Mouse (Mus musculus) forebrain, embryonic 13.5 days (tissue): ENCODE data around the gene Gm38655. TPM values are rescaled to one million over a fixed set of nuclear protein-coding genes. Genes with fewer than 3 reads are reported as not detected.

Experiments used
- ATAC-seq: fragments of 200-750 bp; cut with Nextera tagmentation; 2 replicates; pipeline ENCODE4 v1.8.0; 2017
- H3K27ac ChIP-seq: fragments of 300-500 bp; sonication (generic); 2 replicates; pipeline ENCODE4 v1.5.1; 2015; ENCODE audit warnings: inconsistent platforms, mild to moderate bottlenecking, moderate library complexity
- H3K27me3 ChIP-seq: fragments of 300-500 bp; sonication (generic); 2 replicates; pipeline ENCODE4 v1.6.1; 2015; ENCODE audit warnings: mild to moderate bottlenecking, inconsistent platforms
- H3K36me3 ChIP-seq: fragments of 300-500 bp; sonication (generic); 2 replicates; pipeline ENCODE4 v1.6.1; 2015; ENCODE audit warnings: mild to moderate bottlenecking, inconsistent platforms; ENCODE audit not compliant: poor library complexity, severe bottlenecking
- H3K4me1 ChIP-seq: fragments of 300-500 bp; sonication (generic); 2 replicates; pipeline ENCODE4 v1.6.1; 2015; ENCODE audit warnings: inconsistent platforms
- H3K4me2 ChIP-seq: fragments of 300-500 bp; sonication (generic); 2 replicates; pipeline ENCODE4 v1.6.1; 2015; ENCODE audit warnings: inconsistent platforms, mild to moderate bottlenecking, moderate library complexity
- H3K4me3 ChIP-seq: fragments of 300-500 bp; sonication (generic); 2 replicates; pipeline ENCODE4 v1.5.1; 2015; ENCODE audit warnings: mild to moderate bottlenecking, inconsistent platforms
- H3K9ac ChIP-seq: fragments of 300-500 bp; sonication (generic); 2 replicates; pipeline ENCODE4 v1.6.1; 2015; ENCODE audit warnings: mild to moderate bottlenecking, inconsistent platforms
- H3K9me3 ChIP-seq: fragments of 300-500 bp; sonication (generic); replicated peaks from 2 replicates; pipeline ENCODE4 v1.6.1; 2016; ENCODE audit warnings: inconsistent platforms
- WGBS: fragments of 180-500 bp; shearing (Covaris S2); methylation state at CpG from one replicate; pipeline ENCODE4 v1.1.7; 2015; 5-methylcytosine and 5-hydroxymethylcytosine counted together
- polyA plus RNA-seq: library from polyadenylated mRNA; unstranded; fragments of >200 nt; fragmentation: Nextera tagmentation; extraction: Ambion mirVana; gene quantifications from 2 replicates; pipeline ENCODE4 v1.2.1, GENCODE M21; 2015

Gm38655 gene
- polyA plus RNA-seq, 1 experiment from 2014 or later = not detected

DNA sequence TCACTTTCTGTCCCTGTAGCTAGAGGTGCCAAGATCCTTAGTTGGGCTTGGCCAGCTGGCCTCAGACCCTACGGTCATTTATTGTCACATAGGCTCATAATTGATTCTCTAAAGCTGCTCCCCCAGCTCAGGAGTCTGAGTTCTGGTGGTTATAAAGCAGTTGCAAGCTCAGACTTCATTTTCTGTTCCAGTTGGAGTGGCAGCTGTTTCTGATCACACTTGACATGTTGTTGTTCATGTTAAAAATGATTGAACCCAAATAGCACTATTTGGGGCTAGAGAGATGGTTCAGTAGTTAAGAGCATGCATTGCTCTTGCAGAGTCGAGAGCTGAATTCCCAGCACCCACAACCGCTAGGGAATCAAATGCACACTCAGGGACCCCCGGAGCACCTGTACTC lies 34.7 kb upstream of the Gm38655 start:
- no peak overlapping the region for H3K4me3 ChIP-seq
- ATAC-seq = no peak
- no peak overlapping the region for H3K9ac ChIP-seq
- no peak overlapping the region for H3K4me2 ChIP-seq
- peaks cover 92% of the 10 kb centered on the region for H3K36me3 ChIP-seq
- WGBS = 96% methylated on average over 4 of the region's 4 CpGs
- no peaks in the 10 kb centered on the region for H3K4me1 ChIP-seq
- no peaks in the 10 kb centered on the region for H3K9me3 ChIP-seq
- H3K27me3 ChIP-seq = no peaks in the 10 kb centered on the region
- no peak overlapping the region for H3K27ac ChIP-seq

DNA sequence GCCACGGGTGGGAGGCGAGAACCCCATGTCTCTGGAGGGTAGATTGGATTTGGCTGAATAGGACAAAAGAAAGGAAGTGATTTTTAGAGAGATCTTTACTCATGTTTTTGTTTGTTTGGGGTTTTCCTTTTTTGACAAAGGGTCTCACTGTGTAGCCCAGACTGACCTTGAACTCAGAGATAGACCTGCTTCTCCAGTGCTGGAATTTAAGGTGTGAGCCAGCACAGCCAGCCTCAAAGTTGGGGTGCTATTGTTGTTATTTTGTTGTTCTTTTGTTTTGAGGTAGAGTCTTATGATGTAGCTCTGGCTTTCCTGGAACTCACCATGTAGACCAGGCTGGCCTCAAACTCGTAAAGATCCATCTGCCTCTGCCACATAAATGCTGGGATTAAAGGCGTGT lies 27.1 kb upstream of the Gm38655 start:
- H3K27ac ChIP-seq = no peak overlapping the region
- ATAC-seq = no peak
- WGBS = 91% methylated on average over 4 of the region's 4 CpGs
- H3K9me3 ChIP-seq = no peaks in the 10 kb centered on the region
- H3K4me3 ChIP-seq = no peak overlapping the region
- H3K4me2 ChIP-seq = no peak overlapping the region
- no peak overlapping the region for H3K9ac ChIP-seq
- H3K27me3 ChIP-seq = no peaks in the 10 kb centered on the region
- peaks cover 78% of the 10 kb centered on the region for H3K36me3 ChIP-seq
- H3K4me1 ChIP-seq = no peaks in the 10 kb centered on the region

DNA sequence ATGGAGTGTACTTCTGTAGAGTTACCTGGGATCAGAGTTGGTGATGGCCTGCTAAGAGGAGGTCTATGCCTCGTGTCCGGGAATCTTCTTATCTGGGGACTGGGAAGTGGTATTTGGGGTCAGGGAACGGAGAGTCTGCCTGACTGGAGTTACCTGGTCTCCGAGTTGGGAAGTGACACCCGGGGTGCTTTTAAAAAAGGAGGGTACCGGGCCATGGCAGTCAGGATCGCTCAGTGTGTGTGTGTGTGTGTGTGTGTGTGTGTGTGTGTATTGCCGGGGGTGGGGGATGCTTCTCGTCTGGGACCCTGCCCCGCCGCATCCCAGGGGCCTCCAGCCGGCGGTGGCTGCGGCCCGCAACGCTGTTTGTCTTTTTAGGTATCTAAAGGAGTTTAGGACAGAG lies 13.8 kb upstream of the Gm38655 start:
- 1% methylated on average over 16 of the region's 16 CpGs for WGBS
- Histone ChIP-seq H3K4me3 (peak overlapping the region; percentile 99), H3K27me3 (no peaks in the 10 kb centered on the region), H3K4me1 (peaks cover 32% of the 10 kb centered on the region), H3K36me3 (peaks cover 19% of the 10 kb centered on the region), H3K9me3 (no peaks in the 10 kb centered on the region), H3K4me2 (peak overlapping the region; percentile 95), H3K27ac (no peak overlapping the region), H3K9ac (peak overlapping the region; percentile 91)
- no peak; the same call in 1 of the 2 replicates for ATAC-seq

DNA sequence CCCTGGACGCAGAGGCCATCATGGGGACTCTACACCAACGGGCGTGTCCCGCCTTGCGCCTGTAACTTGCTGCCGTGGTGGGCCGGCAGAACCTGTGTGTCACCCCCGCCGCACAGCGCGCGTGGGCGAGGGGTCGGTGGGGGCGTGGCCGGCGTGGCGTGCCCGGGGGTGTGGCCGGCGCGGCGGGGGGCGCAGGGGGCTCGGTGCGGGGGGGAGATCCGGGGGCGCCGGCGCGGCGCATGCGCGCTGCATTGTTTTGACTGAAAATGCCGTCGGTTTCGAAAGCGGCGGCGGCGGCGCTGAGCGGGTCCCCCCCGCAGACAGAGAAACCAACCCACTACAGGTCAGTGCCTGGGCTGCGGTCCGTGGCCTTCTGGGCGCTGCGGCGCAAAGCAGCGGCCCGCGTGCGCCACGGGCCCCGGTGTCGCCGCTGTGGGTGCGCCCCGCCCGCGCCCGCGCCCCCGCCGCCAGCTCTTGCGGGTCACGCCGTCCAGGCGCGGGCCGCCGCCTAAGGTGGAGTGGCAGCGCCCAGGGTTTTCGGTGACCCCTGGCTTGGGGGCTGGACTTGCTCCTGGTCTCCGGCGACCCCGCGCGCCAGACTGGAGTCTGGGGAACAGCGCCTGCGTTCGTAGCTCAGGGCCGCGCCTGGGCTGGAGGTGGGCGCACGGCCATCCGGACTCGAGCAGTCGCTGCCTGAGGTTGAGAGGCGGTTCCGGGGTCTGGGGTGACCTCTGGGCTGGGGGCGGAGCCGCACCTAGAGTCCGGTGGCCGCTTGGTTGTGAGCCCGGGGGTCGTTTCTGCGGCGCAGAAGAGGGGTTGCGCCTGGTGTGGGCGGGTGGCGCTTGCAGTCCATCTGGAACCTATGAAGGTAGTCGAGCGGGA lies 13.1 kb upstream of the Gm38655 start, which contains the start of gene Unkl:
Gene Unkl (plus strand): TSS at position 248 of the 882 bp plus-strand sequence.
- H3K27ac ChIP-seq = peak within 1 kb of the TSS; percentile 40; the same call in 1 of the 2 replicates
- H3K27me3 ChIP-seq = no peaks in the 10 kb centered on the region
- H3K9ac ChIP-seq = peak within 1 kb of the TSS; percentile 91
- H3K36me3 ChIP-seq = peaks cover 12% of the 10 kb centered on the region
- H3K4me2 ChIP-seq = peak within 1 kb of the TSS; percentile 95
- peak within 1 kb of the TSS; percentile 99 for H3K4me3 ChIP-seq
- WGBS = under 1% methylated on average over 81 of the region's 104 CpGs
- H3K9me3 ChIP-seq = no peaks in the 10 kb centered on the region
- ATAC-seq = peak; percentile 28
- peaks cover 38% of the 10 kb centered on the region for H3K4me1 ChIP-seq

DNA sequence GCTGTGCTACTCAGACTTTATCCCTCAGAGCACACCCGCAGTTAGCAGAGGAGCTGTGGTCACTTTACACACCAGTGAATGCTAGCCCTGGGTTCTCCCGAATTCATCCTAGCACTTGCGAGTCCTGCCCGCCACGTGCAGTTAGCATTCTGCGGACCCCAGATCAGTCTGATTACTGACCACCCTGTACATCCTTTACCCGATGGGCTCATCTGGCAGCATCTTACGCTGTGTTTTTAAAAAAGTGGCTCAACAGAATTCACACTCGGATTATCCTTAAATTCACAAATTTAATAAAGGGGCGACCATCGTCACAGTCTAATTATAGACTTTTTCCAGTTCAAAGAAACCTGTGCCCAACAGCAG lies 12.5 kb upstream of the Gm38655 start:
- WGBS = 6% methylated on average over 11 of the region's 11 CpGs
- H3K4me3 ChIP-seq = peak overlapping the region; percentile 99
- peaks cover 11% of the 10 kb centered on the region; the same call in 1 of the 2 replicates for H3K36me3 ChIP-seq
- no peaks in the 10 kb centered on the region for H3K9me3 ChIP-seq
- H3K27ac ChIP-seq = no peak overlapping the region
- H3K27me3 ChIP-seq = no peaks in the 10 kb centered on the region
- ATAC-seq = no peak; the same call in 1 of the 2 replicates
- peak overlapping the region; percentile 95 for H3K4me2 ChIP-seq
- peak overlapping the region; percentile 91 for H3K9ac ChIP-seq
- H3K4me1 ChIP-seq = peaks cover 41% of the 10 kb centered on the region

DNA sequence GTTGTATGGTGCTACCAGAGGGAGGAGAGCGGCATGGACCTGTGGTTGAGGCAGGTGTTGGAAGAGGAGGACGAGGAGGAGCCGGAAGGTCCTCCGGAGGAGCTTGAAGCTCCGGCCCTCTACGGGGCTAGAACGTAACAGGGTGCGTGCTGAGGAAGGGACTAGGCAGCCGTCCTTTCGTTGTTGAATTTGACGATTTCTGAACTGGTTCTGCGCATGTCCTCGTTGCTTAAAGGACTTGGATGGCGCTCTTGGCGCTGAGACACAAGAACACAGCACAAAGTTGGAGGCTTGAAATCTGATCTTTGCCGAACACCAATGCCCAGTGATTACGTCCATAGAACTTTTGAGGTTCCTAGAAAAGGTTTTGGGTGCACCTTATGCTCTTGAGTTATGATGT lies 9.7 kb upstream of the Gm38655 start:
- H3K4me3 ChIP-seq = peak overlapping the region; percentile 90
- H3K36me3 ChIP-seq = no peaks in the 10 kb centered on the region
- peak overlapping the region; percentile 91 for H3K9ac ChIP-seq
- peaks cover 38% of the 10 kb centered on the region for H3K4me1 ChIP-seq
- 10% methylated on average over 17 of the region's 17 CpGs for WGBS
- H3K4me2 ChIP-seq = peak overlapping the region; percentile 100
- no peaks in the 10 kb centered on the region for H3K9me3 ChIP-seq
- peaks cover 10% of the 10 kb centered on the region for H3K27me3 ChIP-seq
- no peak overlapping the region for H3K27ac ChIP-seq
- no peak; the same call in 1 of the 2 replicates for ATAC-seq

DNA sequence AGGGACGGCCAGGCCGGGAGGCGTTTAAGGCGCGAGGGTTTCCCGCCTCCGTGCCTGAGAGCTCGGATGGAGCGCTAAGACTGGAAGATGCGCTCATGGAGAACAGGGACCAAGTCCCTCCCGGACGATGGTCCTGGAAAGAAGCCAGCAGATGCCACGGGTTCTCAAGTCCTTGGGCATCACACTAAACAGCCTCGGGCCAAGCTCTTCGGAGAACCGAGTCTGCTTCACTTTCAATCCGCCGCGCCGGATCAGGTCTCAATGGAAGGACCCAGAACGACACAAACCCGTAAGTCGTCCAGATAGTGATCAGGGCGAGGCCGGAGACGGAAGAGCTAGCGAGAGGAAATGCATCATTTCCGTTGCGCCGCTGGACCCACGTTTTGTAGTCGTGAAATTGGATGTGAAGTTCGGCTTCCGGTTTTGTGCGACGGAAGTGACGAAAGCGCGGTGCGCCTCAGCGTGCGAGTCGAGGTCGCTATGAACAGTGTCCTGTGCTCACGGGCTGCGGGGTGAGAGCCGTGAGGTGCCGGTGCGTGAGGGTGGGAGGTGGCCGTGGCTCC lies 8.9 kb upstream of the Gm38655 start, which contains the start of gene BC003965:
Gene BC003965 (plus strand): TSS at position 426 of the 563 bp plus-strand sequence.
- ATAC-seq = peak; percentile 89
- H3K9me3 ChIP-seq = no peaks in the 10 kb centered on the region
- no peaks in the 10 kb centered on the region for H3K36me3 ChIP-seq
- peaks cover 10% of the 10 kb centered on the region for H3K27me3 ChIP-seq
- peak within 1 kb of the TSS; percentile 100 for H3K4me2 ChIP-seq
- WGBS = under 1% methylated on average over 50 of the region's 50 CpGs
- peak within 1 kb of the TSS; percentile 90 for H3K4me3 ChIP-seq
- peaks cover 30% of the 10 kb centered on the region for H3K4me1 ChIP-seq
- H3K27ac ChIP-seq = peak within 1 kb of the TSS; percentile 93
- peak within 1 kb of the TSS; percentile 91 for H3K9ac ChIP-seq

DNA sequence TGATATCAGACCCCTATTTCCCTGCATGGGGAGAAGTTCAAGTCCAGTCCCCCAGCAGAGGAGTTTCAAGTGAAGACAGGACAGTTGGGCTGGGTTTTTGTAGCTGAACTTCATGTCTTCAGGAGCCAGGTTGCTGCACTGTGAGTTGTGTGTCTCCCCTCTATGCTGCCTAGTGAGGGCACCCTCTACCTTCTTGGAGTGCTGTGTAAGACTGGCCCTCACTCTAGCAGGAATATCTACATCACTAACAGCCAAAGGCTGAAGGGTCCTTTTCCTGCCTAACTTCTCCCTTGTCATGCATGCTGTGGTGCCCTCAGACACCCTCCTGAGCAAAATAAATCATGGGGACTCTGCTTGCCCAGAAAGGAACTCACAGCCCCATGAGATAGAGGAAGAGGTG lies 8.0 kb upstream of the Gm38655 start:
- Histone ChIP-seq H3K36me3 (no peaks in the 10 kb centered on the region), H3K9ac (peak overlapping the region; percentile 91), H3K27me3 (peaks cover 10% of the 10 kb centered on the region), H3K4me1 (peaks cover 27% of the 10 kb centered on the region), H3K4me2 (peak overlapping the region; percentile 100), H3K9me3 (no peaks in the 10 kb centered on the region), H3K27ac (no peak overlapping the region), H3K4me3 (peak overlapping the region; percentile 90; the same call in 1 of the 2 replicates)
- ATAC-seq = no peak

DNA sequence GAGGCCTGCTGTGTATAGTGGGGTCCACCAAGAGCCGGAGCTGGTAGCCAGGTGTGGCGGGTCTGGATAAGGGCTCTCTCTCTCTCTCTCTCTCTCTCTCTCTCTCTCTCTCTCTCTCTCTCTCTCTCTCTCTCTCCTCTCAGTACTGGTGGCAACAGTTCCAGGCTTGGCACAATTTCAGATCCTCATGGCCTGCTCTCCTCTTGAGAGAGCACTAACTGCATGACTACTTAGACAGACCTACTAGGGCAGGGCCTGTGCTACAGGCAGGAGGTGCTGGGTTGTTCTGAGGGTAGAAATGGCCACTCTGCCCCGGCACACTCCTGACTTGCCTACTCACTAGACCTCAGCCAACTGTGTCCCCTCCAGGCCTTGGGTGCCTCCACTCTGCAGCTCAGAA lies 2.7 kb downstream of the Gm38655 start:
- ATAC-seq = no peak
- Histone ChIP-seq H3K4me1 (no peaks in the 10 kb centered on the region), H3K9me3 (no peaks in the 10 kb centered on the region), H3K27me3 (no peaks in the 10 kb centered on the region), H3K4me2 (no peak overlapping the region), H3K27ac (no peak overlapping the region), H3K4me3 (no peak overlapping the region), H3K36me3 (no peaks in the 10 kb centered on the region), H3K9ac (no peak overlapping the region)
- 90% methylated on average over 3 of the region's 3 CpGs for WGBS

DNA sequence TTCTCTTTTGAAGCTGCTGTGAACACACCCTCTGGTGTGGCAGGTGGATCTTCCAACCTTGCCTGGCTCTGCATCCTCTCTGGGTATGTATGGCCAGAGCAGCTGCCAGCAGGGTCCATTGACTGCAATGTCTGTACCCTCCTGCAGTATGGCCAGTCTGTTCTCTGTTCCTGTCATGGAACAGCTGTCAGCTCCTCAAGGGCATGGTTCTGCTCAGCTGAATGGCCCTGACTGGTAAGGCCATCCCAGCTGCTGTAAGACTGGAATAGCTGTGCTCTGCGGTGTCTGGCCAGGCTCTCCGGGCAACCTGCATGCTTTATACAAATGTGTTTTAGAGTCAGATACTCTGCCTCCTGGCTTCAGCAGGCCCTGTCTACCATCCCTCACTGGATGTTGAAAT lies 5.6 kb downstream of the Gm38655 start:
- ATAC-seq = no peak
- WGBS = 93% methylated on average over 2 of the region's 2 CpGs
- Histone ChIP-seq H3K9ac (no peak overlapping the region), H3K27ac (no peak overlapping the region), H3K4me2 (no peak overlapping the region), H3K9me3 (no peaks in the 10 kb centered on the region), H3K36me3 (no peaks in the 10 kb centered on the region), H3K27me3 (no peaks in the 10 kb centered on the region), H3K4me3 (no peak overlapping the region), H3K4me1 (no peaks in the 10 kb centered on the region)

DNA sequence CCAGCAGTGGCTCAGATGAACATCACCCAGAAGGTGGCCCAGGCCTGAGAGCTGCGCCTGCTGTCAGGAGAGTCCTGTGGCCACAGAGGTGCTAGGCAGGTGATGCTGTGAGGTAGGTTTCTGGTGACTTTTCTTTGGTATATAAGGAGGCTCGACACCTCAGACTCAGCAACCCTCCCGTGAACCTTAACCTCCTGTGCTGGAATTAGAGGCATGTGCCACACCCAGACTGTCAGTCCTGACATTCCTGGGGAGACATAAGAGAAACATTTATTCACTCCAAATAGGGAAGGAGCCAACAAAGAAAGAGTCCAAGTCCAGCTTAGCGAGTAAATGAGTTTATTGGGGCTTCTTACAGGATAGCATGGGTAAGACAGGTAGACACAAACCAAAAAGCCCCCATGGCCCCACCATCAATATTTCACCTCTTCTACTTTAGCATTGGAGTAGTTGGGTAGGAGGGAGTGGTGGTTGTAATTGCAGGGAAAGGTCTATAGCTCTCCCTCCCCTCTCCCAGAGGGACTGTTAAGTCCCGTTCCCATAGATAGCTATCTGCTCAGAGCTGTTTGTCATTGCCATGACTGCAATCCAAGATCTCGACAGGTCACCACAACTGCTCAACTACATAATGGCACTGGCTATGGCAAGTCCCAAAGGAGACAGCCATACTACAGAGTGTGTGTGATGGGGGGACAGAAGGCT lies 9.2 kb downstream of the Gm38655 start:
- WGBS = 85% methylated on average over 6 of the region's 6 CpGs
- H3K9ac ChIP-seq = no peak overlapping the region
- no peak for ATAC-seq

DNA sequence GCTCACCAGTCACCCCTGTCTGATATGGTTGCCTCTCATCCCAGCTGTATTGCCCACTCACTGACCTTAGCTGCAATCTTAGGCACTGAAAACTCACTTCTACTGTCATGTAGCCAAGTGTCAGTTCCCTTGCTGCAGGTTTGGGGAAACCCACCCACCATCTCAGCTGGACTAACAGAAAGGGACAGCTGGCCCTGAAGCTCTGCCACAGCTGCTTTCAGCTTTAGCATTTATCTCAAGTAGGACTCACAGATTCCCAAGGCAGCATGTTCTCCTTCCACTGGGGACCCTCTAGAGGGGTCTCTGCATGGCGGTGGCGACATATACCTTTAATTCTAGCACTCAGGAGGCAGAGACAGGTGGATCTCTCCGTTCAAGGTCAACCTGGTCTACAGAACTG lies 10.5 kb downstream of the Gm38655 start:
- H3K9ac ChIP-seq = no peak overlapping the region
- H3K36me3 ChIP-seq = peaks cover 24% of the 10 kb centered on the region
- H3K9me3 ChIP-seq = no peaks in the 10 kb centered on the region
- H3K4me2 ChIP-seq = no peak overlapping the region
- H3K27me3 ChIP-seq = no peaks in the 10 kb centered on the region
- WGBS = 89% methylated on average over 3 of the region's 3 CpGs
- no peaks in the 10 kb centered on the region for H3K4me1 ChIP-seq
- no peak overlapping the region for H3K27ac ChIP-seq
- ATAC-seq = no peak
- no peak overlapping the region for H3K4me3 ChIP-seq

More for the DNA sequence above, 9.2 kb downstream of the Gm38655 start:
- H3K27me3 ChIP-seq = no peaks in the 10 kb centered on the region
- H3K9me3 ChIP-seq = no peaks in the 10 kb centered on the region
- H3K4me3 ChIP-seq = no peak overlapping the region
- no peaks in the 10 kb centered on the region for H3K4me1 ChIP-seq
- peaks cover 11% of the 10 kb centered on the region for H3K36me3 ChIP-seq
- no peak overlapping the region for H3K4me2 ChIP-seq
- H3K27ac ChIP-seq = no peak overlapping the region
